Mouse (Mus musculus): ENCODE results near the gene Dmrt1. TPM values are rescaled to one million over a fixed set of nuclear protein-coding genes. Genes with fewer than 3 reads are reported as not detected.

The Dmrt1 gene
- polyA plus RNA-seq, 1 experiment from 2014 or later = not detected

DNA sequence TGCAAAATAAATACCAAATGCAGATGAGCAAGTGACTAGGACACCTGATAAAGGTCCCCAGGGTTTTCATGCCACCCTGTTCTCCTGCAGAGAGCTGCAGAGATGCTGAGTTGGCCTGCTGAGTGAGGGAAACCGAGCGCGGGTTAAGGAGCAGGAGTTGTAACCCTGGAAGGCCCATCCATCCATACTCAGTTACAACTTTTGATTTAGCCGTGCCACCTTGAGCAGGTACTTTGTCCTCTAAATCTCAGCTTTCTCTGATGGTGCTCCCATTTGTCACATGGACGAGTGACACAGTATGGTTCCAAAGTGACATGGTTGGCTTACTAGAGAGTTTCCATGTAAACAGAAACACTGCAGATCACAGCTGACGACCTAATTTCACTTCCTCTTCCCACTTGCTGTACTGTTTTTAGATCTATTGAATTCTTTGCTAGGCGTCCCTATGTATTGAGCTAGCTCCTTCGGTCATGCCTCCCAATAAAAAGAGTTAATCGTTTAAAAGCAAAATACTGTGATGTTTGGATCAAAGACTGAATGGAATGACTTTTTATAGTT, 41.7 kb downstream of the Dmrt1 start:
- Histone ChIP-seq H3K9ac (ENCODE audit: low read length) (no peak overlapping the region), H3K9me3 (replicated peaks; ENCODE audit: control insufficient read depth, low read length) (no peaks in the 10 kb centered on the region), H3K4me3 (ENCODE audit: low read length) (no peak overlapping the region), H3K27ac (ENCODE audit: low read length) (no peak overlapping the region), H3K4me2 (ENCODE audit: low read depth, low read length) (no peak overlapping the region), H3K4me1 (ENCODE audit: control insufficient read depth, insufficient read depth, low read length) (no peaks in the 10 kb centered on the region), H3K27me3 (ENCODE audit: control insufficient read depth, insufficient read depth, low read length) (0 out of 2 replicates have a peak, but pooled peaks cover 4% of the 10 kb centered on the region), H3K36me3 (ENCODE audit: control insufficient read depth, insufficient read depth) (no peaks in the 10 kb centered on the region)
- 75% methylated on average over 9 of the region's 9 CpGs for WGBS
- no peak for ATAC-seq (replicated peaks; ENCODE audit: extremely low read depth, insufficient read depth, low FRiP score)

DNA sequence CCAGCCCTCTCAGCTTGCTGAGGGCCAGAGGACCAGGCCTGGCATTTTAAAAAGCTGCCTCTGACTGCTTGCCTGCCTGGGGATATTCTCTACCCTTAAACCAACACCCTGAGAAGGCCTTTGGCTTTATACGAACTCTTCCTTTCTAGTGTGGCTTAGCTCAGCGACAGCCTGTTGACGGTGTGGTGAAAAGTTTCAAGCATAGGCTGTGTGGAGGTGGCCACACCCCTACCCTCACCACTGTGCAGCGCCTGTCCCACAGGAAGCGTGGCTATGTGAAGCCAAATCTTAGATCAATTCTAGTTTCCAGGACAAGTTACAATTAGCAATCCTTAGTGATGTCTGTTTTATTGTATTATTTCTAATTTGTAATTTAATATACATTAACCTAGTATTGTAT, 44.9 kb downstream of the Dmrt1 start:
- 52% methylated on average over 5 of the region's 5 CpGs for WGBS
- Histone ChIP-seq H3K4me3 (ENCODE audit: low read length) (no peak overlapping the region), H3K4me1 (ENCODE audit: control insufficient read depth, insufficient read depth, low read length) (no peaks in the 10 kb centered on the region), H3K36me3 (ENCODE audit: control insufficient read depth, insufficient read depth) (no peaks in the 10 kb centered on the region), H3K27me3 (ENCODE audit: control insufficient read depth, insufficient read depth, low read length) (0 out of 2 replicates have a peak, but pooled peaks cover 3% of the 10 kb centered on the region), H3K27ac (ENCODE audit: low read length) (no peak overlapping the region), H3K9me3 (replicated peaks; ENCODE audit: control insufficient read depth, low read length) (no peaks in the 10 kb centered on the region), H3K9ac (ENCODE audit: low read length) (no peak overlapping the region), H3K4me2 (ENCODE audit: low read depth, low read length) (no peak overlapping the region)
- ATAC-seq (replicated peaks; ENCODE audit: extremely low read depth, insufficient read depth, low FRiP score) = no peak

DNA sequence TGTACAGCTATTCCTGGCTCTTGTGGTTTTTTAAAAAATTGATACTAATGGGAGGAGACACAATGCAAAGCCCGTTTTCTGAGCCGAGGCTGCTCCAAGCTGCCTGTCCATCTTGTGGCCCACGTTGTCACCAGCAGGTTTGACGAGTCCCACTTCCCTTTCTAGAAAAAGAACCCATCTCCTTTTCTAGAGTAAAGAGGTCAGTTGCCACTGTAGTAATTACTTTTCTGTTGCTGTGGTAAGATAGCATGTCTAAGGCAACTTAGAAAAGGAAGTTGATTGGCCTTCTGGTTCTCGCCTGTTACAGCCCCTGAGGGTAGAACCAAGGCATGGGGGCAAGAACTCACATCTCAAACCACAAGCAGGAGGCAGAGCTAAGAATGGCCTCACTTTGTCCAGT, 45.6 kb downstream of the Dmrt1 start:
- ATAC-seq (replicated peaks; ENCODE audit: extremely low read depth, insufficient read depth, low FRiP score) = no peak
- no peak overlapping the region for H3K4me3 ChIP-seq (ENCODE audit: low read length)
- H3K27ac ChIP-seq (ENCODE audit: low read length) = no peak overlapping the region
- H3K27me3 ChIP-seq (ENCODE audit: control insufficient read depth, insufficient read depth, low read length) = 0 out of 2 replicates have a peak, but pooled peaks cover under 1% of the 10 kb centered on the region
- H3K4me2 ChIP-seq (ENCODE audit: low read depth, low read length) = no peak overlapping the region
- no peaks in the 10 kb centered on the region for H3K4me1 ChIP-seq (ENCODE audit: control insufficient read depth, insufficient read depth, low read length)
- 51% methylated on average over 5 of the region's 5 CpGs for WGBS
- H3K9me3 ChIP-seq (replicated peaks; ENCODE audit: control insufficient read depth, low read length) = no peaks in the 10 kb centered on the region
- H3K9ac ChIP-seq (ENCODE audit: low read length) = no peak overlapping the region
- H3K36me3 ChIP-seq (ENCODE audit: control insufficient read depth, insufficient read depth) = no peaks in the 10 kb centered on the region

DNA sequence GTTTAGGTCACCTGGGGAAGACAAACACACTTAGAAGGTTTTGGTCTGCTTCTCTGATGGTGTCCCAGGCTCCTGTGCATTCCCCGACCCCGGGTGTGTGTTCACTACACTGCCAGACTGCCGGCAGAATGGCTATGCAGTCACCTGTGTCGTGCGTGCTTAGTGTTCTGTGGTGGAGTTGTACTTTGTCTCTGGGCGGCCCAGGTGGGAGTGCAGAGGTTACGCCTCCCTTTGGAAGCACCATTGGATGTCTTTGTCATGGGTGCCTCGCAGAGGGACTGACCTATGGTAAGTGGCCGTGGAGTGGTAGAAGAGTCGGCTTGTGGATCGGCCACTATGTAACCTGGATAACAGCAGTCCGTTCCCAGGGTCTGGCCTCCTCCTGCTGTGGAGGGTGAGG, 59.0 kb downstream of the Dmrt1 start:
- H3K4me3 ChIP-seq (ENCODE audit: low read length) = no peak overlapping the region
- H3K4me1 ChIP-seq (ENCODE audit: control insufficient read depth, insufficient read depth, low read length) = no peaks in the 10 kb centered on the region
- no peaks in the 10 kb centered on the region for H3K36me3 ChIP-seq (ENCODE audit: control insufficient read depth, insufficient read depth)
- no peak for ATAC-seq (replicated peaks; ENCODE audit: extremely low read depth, insufficient read depth, low FRiP score)
- H3K27me3 ChIP-seq (ENCODE audit: control insufficient read depth, insufficient read depth, low read length) = peaks cover 5% of the 10 kb centered on the region; the same call in 1 of the 2 replicates
- H3K9ac ChIP-seq (ENCODE audit: low read length) = no peak overlapping the region
- H3K4me2 ChIP-seq (ENCODE audit: low read depth, low read length) = no peak overlapping the region
- 0 out of 2 replicates have a peak, but pooled peaks cover 2% of the 10 kb centered on the region for H3K9me3 ChIP-seq (replicated peaks; ENCODE audit: control insufficient read depth, low read length)
- H3K27ac ChIP-seq (ENCODE audit: low read length) = no peak overlapping the region
- 70% methylated on average over 12 of the region's 12 CpGs for WGBS

DNA sequence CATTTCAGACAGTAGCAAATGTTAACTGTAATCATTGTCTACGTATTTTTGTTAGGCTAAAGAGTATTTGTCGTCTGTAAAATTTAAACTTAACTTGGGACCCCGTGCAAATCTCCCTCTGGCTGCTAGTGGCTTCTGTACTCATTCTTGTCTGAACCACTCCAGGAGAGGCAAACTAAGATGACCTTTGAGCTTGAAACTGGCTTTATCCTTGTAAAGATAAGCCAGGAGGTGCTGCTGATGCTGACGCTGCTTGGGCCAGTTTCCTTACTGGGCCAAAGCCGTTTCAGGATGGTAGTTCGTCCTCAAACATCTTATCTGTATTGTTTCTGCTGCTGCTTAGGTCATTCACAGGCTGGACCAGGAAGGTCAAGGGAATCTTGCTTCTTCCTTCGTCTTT, 64.4 kb downstream of the Dmrt1 start:
- Histone ChIP-seq H3K9me3 (replicated peaks; ENCODE audit: control insufficient read depth, low read length) (no peaks in the 10 kb centered on the region), H3K4me3 (ENCODE audit: low read length) (no peak overlapping the region), H3K4me2 (ENCODE audit: low read depth, low read length) (no peak overlapping the region), H3K4me1 (ENCODE audit: control insufficient read depth, insufficient read depth, low read length) (peaks cover 2% of the 10 kb centered on the region), H3K27me3 (ENCODE audit: control insufficient read depth, insufficient read depth, low read length) (peaks cover 3% of the 10 kb centered on the region), H3K9ac (ENCODE audit: low read length) (no peak overlapping the region), H3K36me3 (ENCODE audit: control insufficient read depth, insufficient read depth) (no peaks in the 10 kb centered on the region), H3K27ac (ENCODE audit: low read length) (no peak overlapping the region)
- ATAC-seq (replicated peaks; ENCODE audit: extremely low read depth, insufficient read depth, low FRiP score) = no peak
- WGBS = 53% methylated on average over 7 of the region's 7 CpGs

DNA sequence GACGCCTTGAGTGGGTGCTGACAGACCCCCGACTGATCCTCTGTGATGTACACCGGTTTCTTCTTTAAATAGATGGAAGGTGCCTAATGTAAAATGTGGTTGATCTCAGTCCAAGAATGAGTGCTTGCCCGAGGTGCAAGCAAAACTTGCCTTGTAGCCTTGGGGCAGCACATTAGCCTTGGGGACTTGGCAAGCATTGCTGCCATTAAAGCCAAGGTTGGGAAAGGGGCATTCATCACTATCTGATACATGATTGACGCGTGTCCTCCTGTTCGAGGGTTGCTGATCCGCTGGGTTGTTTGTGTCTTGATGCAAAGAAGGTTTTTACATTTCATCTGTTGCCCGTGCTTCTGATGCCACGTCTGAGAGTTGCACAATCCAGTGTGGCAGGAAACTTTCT, 69.0 kb downstream of the Dmrt1 start:
- ATAC-seq (replicated peaks; ENCODE audit: extremely low read depth, insufficient read depth, low FRiP score) = no peak
- no peak overlapping the region for H3K27ac ChIP-seq (ENCODE audit: low read length)
- WGBS = 18% methylated on average over 10 of the region's 10 CpGs
- peaks cover 12% of the 10 kb centered on the region for H3K4me1 ChIP-seq (ENCODE audit: control insufficient read depth, insufficient read depth, low read length)
- H3K9ac ChIP-seq (ENCODE audit: low read length) = no peak overlapping the region
- peaks cover 3% of the 10 kb centered on the region for H3K27me3 ChIP-seq (ENCODE audit: control insufficient read depth, insufficient read depth, low read length)
- no peaks in the 10 kb centered on the region for H3K36me3 ChIP-seq (ENCODE audit: control insufficient read depth, insufficient read depth)
- H3K4me3 ChIP-seq (ENCODE audit: low read length) = no peak overlapping the region
- H3K9me3 ChIP-seq (replicated peaks; ENCODE audit: control insufficient read depth, low read length) = no peaks in the 10 kb centered on the region; the same call in 1 of the 2 replicates
- H3K4me2 ChIP-seq (ENCODE audit: low read depth, low read length) = peak overlapping the region; percentile 76

DNA sequence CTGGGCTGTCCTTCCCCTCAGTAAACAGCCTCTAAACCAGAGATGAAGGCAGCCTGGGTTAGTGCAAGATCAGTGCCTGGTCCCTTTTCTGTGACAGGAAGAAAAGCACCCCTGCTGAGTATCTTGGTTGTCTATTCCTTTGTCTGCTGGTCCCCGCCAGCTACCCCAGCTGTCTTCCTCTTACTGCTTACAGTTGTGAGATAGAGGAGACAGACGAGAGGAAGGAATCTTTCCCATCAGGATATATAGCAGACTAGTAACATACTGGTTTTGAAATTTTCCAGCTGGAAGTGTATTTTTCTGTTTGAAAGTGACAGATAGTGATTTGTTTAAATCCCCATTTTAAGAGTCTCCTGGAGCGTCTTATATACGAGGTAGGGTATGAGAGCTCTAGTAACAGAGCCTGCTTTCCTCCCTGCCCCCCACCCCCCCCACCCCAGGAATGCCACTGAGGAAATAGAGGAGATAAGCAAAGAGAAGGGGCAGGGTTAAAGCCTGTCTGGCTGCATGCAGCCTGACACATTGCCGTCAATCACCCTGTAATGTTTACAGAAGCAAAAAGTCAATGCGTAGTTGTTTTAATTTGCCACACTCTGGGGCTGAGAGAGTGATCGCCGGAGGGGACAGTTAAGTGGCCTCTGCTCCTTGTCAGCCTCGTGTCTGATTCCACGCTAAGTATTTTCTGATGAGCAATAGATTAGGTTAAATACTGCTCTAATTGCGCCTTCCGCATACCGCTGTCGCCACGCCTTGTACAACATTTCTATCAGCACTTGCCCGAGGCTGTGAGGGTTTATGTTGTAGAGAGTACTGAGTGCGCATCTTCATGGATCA, 69.8 kb downstream of the Dmrt1 start:
- Histone ChIP-seq H3K27ac (ENCODE audit: low read length) (no peak overlapping the region), H3K4me2 (ENCODE audit: low read depth, low read length) (peak overlapping the region; percentile 76), H3K4me3 (ENCODE audit: low read length) (peak overlapping the region; percentile 48), H3K9ac (ENCODE audit: low read length) (peak overlapping the region; percentile 25; the same call in 1 of the 2 replicates), H3K27me3 (ENCODE audit: control insufficient read depth, insufficient read depth, low read length) (peaks cover 3% of the 10 kb centered on the region), H3K36me3 (ENCODE audit: control insufficient read depth, insufficient read depth) (no peaks in the 10 kb centered on the region), H3K4me1 (ENCODE audit: control insufficient read depth, insufficient read depth, low read length) (peaks cover 12% of the 10 kb centered on the region), H3K9me3 (replicated peaks; ENCODE audit: control insufficient read depth, low read length) (no peaks in the 10 kb centered on the region; the same call in 1 of the 2 replicates)
- WGBS = 3% methylated on average over 17 of the region's 17 CpGs
- ATAC-seq (replicated peaks; ENCODE audit: extremely low read depth, insufficient read depth, low FRiP score) = peak; percentile 65; the same call in 1 of the 2 replicates

DNA sequence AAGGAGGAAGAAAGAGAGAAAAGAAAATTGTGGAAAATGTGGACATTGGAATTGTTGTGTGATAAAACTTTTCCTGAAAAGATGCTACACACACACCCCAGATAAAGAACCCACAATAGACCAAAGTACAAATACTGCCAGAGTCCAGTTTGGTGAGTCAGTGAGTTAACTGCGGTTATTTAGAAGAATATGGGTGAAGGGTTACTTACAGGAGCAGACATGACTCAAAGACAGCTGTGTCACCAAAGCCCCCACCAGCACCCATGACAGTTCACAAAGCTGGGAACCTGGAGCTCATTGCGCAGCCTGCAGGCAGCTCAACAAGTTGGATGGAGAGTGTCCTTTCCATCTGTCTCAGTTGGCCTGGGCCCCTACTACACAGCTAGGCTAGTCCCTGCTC, 72.9 kb downstream of the Dmrt1 start:
- Histone ChIP-seq H3K27ac (ENCODE audit: low read length) (no peak overlapping the region), H3K4me3 (ENCODE audit: low read length) (no peak overlapping the region), H3K4me2 (ENCODE audit: low read depth, low read length) (no peak overlapping the region), H3K36me3 (ENCODE audit: control insufficient read depth, insufficient read depth) (no peaks in the 10 kb centered on the region), H3K27me3 (ENCODE audit: control insufficient read depth, insufficient read depth, low read length) (no peaks in the 10 kb centered on the region), H3K9me3 (replicated peaks; ENCODE audit: control insufficient read depth, low read length) (no peaks in the 10 kb centered on the region; the same call in 1 of the 2 replicates), H3K4me1 (ENCODE audit: control insufficient read depth, insufficient read depth, low read length) (peaks cover 12% of the 10 kb centered on the region), H3K9ac (ENCODE audit: low read length) (no peak overlapping the region)
- no peak for ATAC-seq (replicated peaks; ENCODE audit: extremely low read depth, insufficient read depth, low FRiP score)
- 91% methylated on average over 2 of the region's 2 CpGs for WGBS

DNA sequence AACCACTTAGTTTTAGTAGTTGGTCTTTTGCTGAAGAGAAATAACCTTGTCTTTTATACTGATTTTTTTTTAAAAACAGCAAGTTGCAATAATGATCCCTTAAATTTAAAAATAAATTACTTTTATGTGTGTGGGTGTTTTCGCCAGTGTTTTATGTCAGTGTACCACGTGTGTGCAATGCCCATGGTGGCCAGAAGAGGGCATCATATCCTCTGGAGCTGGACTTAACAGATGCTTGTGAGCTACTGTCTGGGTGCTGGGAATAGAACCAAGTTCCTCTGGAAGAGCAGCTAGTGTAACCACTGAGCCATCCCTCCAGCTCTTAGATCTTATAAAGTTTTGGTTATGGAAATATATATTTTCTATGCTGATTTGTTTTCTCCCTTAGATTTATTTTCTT, 74.0 kb downstream of the Dmrt1 start:
- no peak overlapping the region for H3K4me2 ChIP-seq (ENCODE audit: low read depth, low read length)
- H3K27me3 ChIP-seq (ENCODE audit: control insufficient read depth, insufficient read depth, low read length) = no peaks in the 10 kb centered on the region
- no peak overlapping the region for H3K4me3 ChIP-seq (ENCODE audit: low read length)
- no peak overlapping the region for H3K27ac ChIP-seq (ENCODE audit: low read length)
- no peaks in the 10 kb centered on the region; the same call in 1 of the 2 replicates for H3K9me3 ChIP-seq (replicated peaks; ENCODE audit: control insufficient read depth, low read length)
- peaks cover 12% of the 10 kb centered on the region for H3K4me1 ChIP-seq (ENCODE audit: control insufficient read depth, insufficient read depth, low read length)
- H3K9ac ChIP-seq (ENCODE audit: low read length) = no peak overlapping the region
- H3K36me3 ChIP-seq (ENCODE audit: control insufficient read depth, insufficient read depth) = no peaks in the 10 kb centered on the region
- ATAC-seq (replicated peaks; ENCODE audit: extremely low read depth, insufficient read depth, low FRiP score) = no peak
- 90% methylated on average over 2 of the region's 2 CpGs for WGBS

Measured in heart, embryonic 16.5 days (tissue).